Mouse (Mus musculus): ENCODE measurements at regions not wholly inside any gene's neighbourhood (a gene's known extent, or its start where the extent isn't known, plus 50 kb on each side); places are given as distances from the start of the nearest gene placed in this dataset.

- no peak for TF ChIP-seq CTCF (IDR thresholded peaks at IDR 0.05; ENCODE audit: borderline replicate concordance, insufficient read depth, low read depth, low read length)
- no peak for TF ChIP-seq POLR2A (IDR thresholded peaks at IDR 0.05; ENCODE audit: borderline replicate concordance, insufficient read depth, low read length)
These were observed 111.8 kb downstream of the Avpr1a start for GRCm38 (mm10) chr10:122560001-122560695.

Measured in cerebellum, adult 2 months (tissue).